Mouse (Mus musculus) stomach, embryonic 16.5 days (tissue): ENCODE data around the gene Med12l. TPM values are rescaled to one million over a fixed set of nuclear protein-coding genes. Genes with fewer than 3 reads are reported as not detected.

Experiments
- ATAC-seq: fragments of 200-750 bp; cut with Nextera tagmentation; 2 replicates; pipeline ENCODE4 v1.8.0; 2017; ENCODE audit warnings: moderate number of reproducible peaks, moderate TSS enrichment; ENCODE audit not compliant: insufficient read depth, low FRiP score
- H3K27ac ChIP-seq: fragments of 300-500 bp; sonication (generic); 2 replicates; pipeline ENCODE4 v1.5.1; 2014; ENCODE audit warnings: low read length
- H3K27me3 ChIP-seq: fragments of 300-500 bp; sonication (generic); 2 replicates; pipeline ENCODE4 v1.6.1; 2014; ENCODE audit warnings: low read length, control low read depth, mixed read lengths; ENCODE audit not compliant: control insufficient read depth, insufficient read depth
- H3K36me3 ChIP-seq: fragments of 300-500 bp; sonication (generic); 2 replicates; pipeline ENCODE4 v1.6.1; 2014; ENCODE audit warnings: low read length; ENCODE audit not compliant: control insufficient read depth, insufficient read depth
- H3K4me1 ChIP-seq: fragments of 300-500 bp; sonication (generic); 2 replicates; pipeline ENCODE4 v1.6.1; 2014; ENCODE audit warnings: low read length, control low read depth, mixed read lengths; ENCODE audit not compliant: control insufficient read depth, insufficient read depth
- H3K4me2 ChIP-seq: fragments of 300-500 bp; sonication (generic); 2 replicates; pipeline ENCODE4 v1.6.1; 2014; ENCODE audit warnings: low read depth, low read length, mixed read lengths
- H3K4me3 ChIP-seq: fragments of 300-500 bp; sonication (generic); replicated peaks from 2 replicates; pipeline ENCODE4 v1.5.1; 2014; ENCODE audit warnings: mild to moderate bottlenecking, low read length
- H3K9ac ChIP-seq: fragments of 300-500 bp; sonication (generic); 2 replicates; pipeline ENCODE4 v1.6.1; 2014; ENCODE audit warnings: low read length
- H3K9me3 ChIP-seq: fragments of 300-500 bp; sonication (generic); replicated peaks from 2 replicates; pipeline ENCODE4 v1.6.1; 2016; ENCODE audit warnings: low read length, control low read depth; ENCODE audit not compliant: control insufficient read depth
- WGBS: fragments of 180-500 bp; shearing (Covaris S2); extraction: QIAGEN DNeasy Blood & Tissue Kit; methylation state at CpG from one replicate; pipeline ENCODE4 v1.1.7; 2014; 5-methylcytosine and 5-hydroxymethylcytosine counted together
- polyA plus RNA-seq: library from polyadenylated mRNA; unstranded; fragments of >200 nt; fragmentation: Nextera tagmentation; extraction: Ambion mirVana; gene quantifications from 2 replicates; pipeline ENCODE4 v1.2.1, GENCODE M21; 2015

Med12l gene
- polyA plus RNA-seq, 1 experiment from 2014 or later, result 1.2 TPM

GRCm38 (mm10) chr3:59154888-59155287, 149.3 kb downstream of the Med12l start:
- H3K9me3 ChIP-seq, result no peaks in the 10 kb centered on the region
- H3K4me3 ChIP-seq, result no peak overlapping the region
- H3K4me2 ChIP-seq, result no peak overlapping the region
- no peaks in the 10 kb centered on the region for H3K36me3 ChIP-seq
- no peaks in the 10 kb centered on the region for H3K4me1 ChIP-seq
- ATAC-seq, result no peak
- H3K9ac ChIP-seq, result no peak overlapping the region
- no peak overlapping the region for H3K27ac ChIP-seq
- 72% methylated on average over 2 of the region's 2 CpGs for WGBS
- H3K27me3 ChIP-seq, result no peaks in the 10 kb centered on the region

- WGBS, result 91% methylated on average over 6 of the region's 6 CpGs
- Histone ChIP-seq H3K27me3 (no peaks in the 10 kb centered on the region), H3K4me1 (no peaks in the 10 kb centered on the region), H3K36me3 (no peaks in the 10 kb centered on the region), H3K4me2 (no peak overlapping the region), H3K27ac (no peak overlapping the region), H3K4me3 (no peak overlapping the region), H3K9ac (no peak overlapping the region), H3K9me3 (no peaks in the 10 kb centered on the region)
- ATAC-seq, result no peak
These were observed 149.8 kb downstream of the Med12l start for GRCm38 (mm10) chr3:59155404-59155803.

- Histone ChIP-seq H3K9ac (no peak overlapping the region), H3K4me1 (no peaks in the 10 kb centered on the region), H3K9me3 (no peaks in the 10 kb centered on the region), H3K27ac (no peak overlapping the region), H3K27me3 (no peaks in the 10 kb centered on the region), H3K36me3 (no peaks in the 10 kb centered on the region), H3K4me2 (no peak overlapping the region), H3K4me3 (no peak overlapping the region)
- 88% methylated on average over 5 of the region's 5 CpGs for WGBS
- no peak for ATAC-seq
These were observed 151.4 kb downstream of the Med12l start for GRCm38 (mm10) chr3:59157048-59157447.

- no peak overlapping the region for H3K4me2 ChIP-seq
- no peaks in the 10 kb centered on the region for H3K9me3 ChIP-seq
- no peaks in the 10 kb centered on the region for H3K4me1 ChIP-seq
- H3K27ac ChIP-seq, result no peak overlapping the region
- H3K9ac ChIP-seq, result no peak overlapping the region
- H3K4me3 ChIP-seq, result no peak overlapping the region
- no peaks in the 10 kb centered on the region for H3K27me3 ChIP-seq
- WGBS, result 63% methylated on average over 1 of the region's 1 CpGs
- H3K36me3 ChIP-seq, result no peaks in the 10 kb centered on the region
- no peak for ATAC-seq
These were observed 154.8 kb downstream of the Med12l start for GRCm38 (mm10) chr3:59160465-59160864.

GRCm38 (mm10) chr3:59167417-59168054, 161.9 kb downstream of the Med12l start:
- Histone ChIP-seq H3K36me3 (no peaks in the 10 kb centered on the region), H3K27me3 (no peaks in the 10 kb centered on the region), H3K27ac (peak overlapping the region; percentile 38; the same call in 1 of the 2 replicates), H3K9ac (no peak overlapping the region), H3K4me2 (no peak overlapping the region), H3K4me1 (peaks cover 8% of the 10 kb centered on the region; the same call in 1 of the 2 replicates), H3K9me3 (no peaks in the 10 kb centered on the region), H3K4me3 (no peak overlapping the region)
- peak; percentile 53; the same call in 1 of the 2 replicates for ATAC-seq
- 61% methylated on average over 2 of the region's 2 CpGs for WGBS

- Histone ChIP-seq H3K9ac (no peak overlapping the region), H3K27ac (no peak overlapping the region), H3K4me2 (no peak overlapping the region), H3K27me3 (no peaks in the 10 kb centered on the region), H3K36me3 (no peaks in the 10 kb centered on the region), H3K4me3 (no peak overlapping the region), H3K4me1 (peaks cover 8% of the 10 kb centered on the region; the same call in 1 of the 2 replicates), H3K9me3 (no peaks in the 10 kb centered on the region)
- WGBS, result 90% methylated on average over 6 of the region's 6 CpGs
- ATAC-seq, result no peak
These were observed 162.9 kb downstream of the Med12l start for GRCm38 (mm10) chr3:59168476-59168875.

GRCm38 (mm10) chr3:59169215-59169614, 163.6 kb downstream of the Med12l start:
- Histone ChIP-seq H3K4me2 (no peak overlapping the region), H3K27me3 (no peaks in the 10 kb centered on the region), H3K9ac (no peak overlapping the region), H3K36me3 (no peaks in the 10 kb centered on the region), H3K4me3 (no peak overlapping the region), H3K27ac (no peak overlapping the region), H3K9me3 (no peaks in the 10 kb centered on the region), H3K4me1 (peaks cover 8% of the 10 kb centered on the region; the same call in 1 of the 2 replicates)
- no peak for ATAC-seq
- 69% methylated on average over 4 of the region's 4 CpGs for WGBS

GRCm38 (mm10) chr3:59169921-59170627, 164.4 kb downstream of the Med12l start:
- Histone ChIP-seq H3K27me3 (no peaks in the 10 kb centered on the region), H3K27ac (0 out of 2 replicates have a peak overlapping the region, but pooled peaks have one; percentile 13), H3K4me3 (no peak overlapping the region), H3K4me2 (no peak overlapping the region), H3K4me1 (peaks cover 8% of the 10 kb centered on the region; the same call in 1 of the 2 replicates), H3K9me3 (no peaks in the 10 kb centered on the region), H3K9ac (no peak overlapping the region), H3K36me3 (no peaks in the 10 kb centered on the region)
- WGBS, result 38% methylated on average over 2 of the region's 2 CpGs
- peak; percentile 60; the same call in 1 of the 2 replicates for ATAC-seq

GRCm38 (mm10) chr3:59174426-59175154, 169.0 kb downstream of the Med12l start:
- Histone ChIP-seq H3K9ac (no peak overlapping the region), H3K36me3 (no peaks in the 10 kb centered on the region), H3K9me3 (no peaks in the 10 kb centered on the region), H3K27ac (no peak overlapping the region), H3K4me2 (no peak overlapping the region), H3K4me1 (peaks cover 7% of the 10 kb centered on the region; the same call in 1 of the 2 replicates), H3K4me3 (no peak overlapping the region), H3K27me3 (no peaks in the 10 kb centered on the region)
- ATAC-seq, result no peak
- 69% methylated on average over 6 of the region's 6 CpGs for WGBS
